Mouse (Mus musculus) heart, adult 2 months (tissue): Measurements from ENCODE around the gene Fhit. TPM values are rescaled to one million over a fixed set of nuclear protein-coding genes. Genes with fewer than 3 reads are reported as not detected.
A peak's percentile ranks its signal among the peaks of the same experiment; 100 is the strongest.

Source experiments
- DNase-seq, 2 experiments: peaks; one replicate each; pipeline ENCODE4 v3.0.0; 2021
- H3K27ac ChIP-seq: fragments of 200-600 bp; 2 replicates; pipeline ENCODE4 v1.8.1; 2022
- H3K27me3 ChIP-seq: fragments of 200-500 bp; 2 replicates; pipeline ENCODE4 v1.6.1; 2012; ENCODE audit warnings: mild to moderate bottlenecking, low read length, inconsistent platforms, mixed read lengths; ENCODE audit not compliant: control insufficient read depth, insufficient read depth
- H3K36me3 ChIP-seq: fragments of 200-500 bp; 2 replicates; pipeline ENCODE4 v1.6.1; 2012; ENCODE audit warnings: low read length, inconsistent platforms; ENCODE audit not compliant: control insufficient read depth, insufficient read depth
- H3K4me1 ChIP-seq: fragments of 200-500 bp; 2 replicates; pipeline ENCODE4 v1.6.1; 2011; ENCODE audit warnings: low read length; ENCODE audit not compliant: control insufficient read depth, insufficient read depth
- H3K4me3 ChIP-seq: fragments of 200-600 bp; 2 replicates; pipeline ENCODE4 v1.8.1; 2022
- H3K79me2 ChIP-seq: fragments of 200-500 bp; replicated peaks from 2 replicates; pipeline ENCODE4 v1.6.1; 2012; ENCODE audit warnings: mild to moderate bottlenecking, inconsistent platforms, low read length, moderate library complexity, mixed read lengths; ENCODE audit not compliant: control insufficient read depth, insufficient read depth
- H3K9ac ChIP-seq: fragments of 200-500 bp; 2 replicates; pipeline ENCODE4 v1.6.1; 2012; ENCODE audit warnings: low read depth, mild to moderate bottlenecking, control low read depth, inconsistent platforms, low read length, mixed read lengths
- CTCF ChIP-seq: fragments of 200-600 bp; IDR thresholded peaks from 2 replicates; pipeline ENCODE4 v1.8.1; 2022; ENCODE audit warnings: antibody characterized with exemption, mild to moderate bottlenecking, moderate library complexity
- EP300 ChIP-seq: fragments of 200-500 bp; IDR thresholded peaks from 2 replicates; pipeline ENCODE4 v1.6.1; 2011; ENCODE audit warnings: low read depth, low read length, control low read depth; ENCODE audit not compliant: insufficient read depth
- POLR2A ChIP-seq: fragments of 200-500 bp; IDR thresholded peaks from 2 replicates; pipeline ENCODE4 v1.6.1; 2011; ENCODE audit warnings: mild to moderate bottlenecking, low read depth, low read length, control low read depth; ENCODE audit not compliant: insufficient read depth
- WGBS: fragments of 180-500 bp; shearing (Covaris S2); methylation state at CpG from one replicate; pipeline ENCODE4 v1.1.7; 2018; 5-methylcytosine and 5-hydroxymethylcytosine counted together
- intact Hi-C: fragments of 180-260 bp; cut with DNase I; formaldehyde crosslinking; loops from one replicate; pipeline ENCODE4 v1.15.1; 2025
- long read RNA-seq: library from polyadenylated mRNA; stranded (forward); transcript quantifications from one replicate; pipeline ENCODE4 v2.0.0, GENCODE M21; 2021
- polyA plus RNA-seq: library from polyadenylated mRNA; depleted of rRNA; stranded (reverse); fragments of >200 nt; gene quantifications from 2 replicates; pipeline ENCODE4 v1.2.3, GENCODE M21; 2012; rRNA removed
- total RNA-seq, 2 experiments: library from RNA; stranded (reverse); gene quantifications; 2 replicates each; pipeline ENCODE4 v1.2.3; 2021

Gene Fhit
- total RNA-seq (1 to 10 TPM; 1.7 TPM), polyA plus RNA-seq (2.3 and 2.5 TPM in 2 replicates)
- long read RNA-seq, result 0 reads

DNA sequence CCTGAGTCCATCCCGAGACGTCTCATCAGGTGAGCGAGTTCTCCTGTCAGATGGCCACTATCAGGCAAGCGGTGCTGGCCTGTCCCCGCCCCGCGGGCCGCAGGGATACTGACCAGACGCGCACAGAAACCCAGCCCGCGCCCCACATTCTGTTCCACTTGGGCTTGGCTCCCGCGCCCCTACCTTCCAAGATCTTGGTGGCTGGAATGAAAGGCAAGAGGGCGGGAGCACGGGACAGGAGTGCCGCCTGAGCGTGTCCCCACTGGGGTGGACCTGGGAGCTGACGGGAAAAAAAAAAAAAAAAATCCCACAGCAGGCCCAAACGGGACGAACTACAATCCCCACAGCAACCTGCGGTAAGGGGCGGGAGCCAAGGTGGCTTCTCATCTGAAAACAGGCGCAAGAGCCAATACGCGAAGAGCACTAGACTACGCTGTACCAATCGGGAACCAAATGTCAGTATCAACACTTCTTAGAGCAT is at the start of gene Fhit:
Gene Fhit (minus strand): TSS at position 285 of the 481 bp plus-strand sequence.
- intact Hi-C loops, result loop anchor here (10.0 kb wide), 1 partner anchor 393 kb away; the partner anchor contains the start of gene Ptprg

GRCm38 (mm10) chr14:11206786-11207185 is 45.0 kb upstream of the Fhit start:
- intact Hi-C loops, result no loop called here
- Histone ChIP-seq H3K36me3 (no peaks in the 10 kb centered on the region), H3K9ac (no peak overlapping the region), H3K27ac (no peak overlapping the region), H3K79me2 (no peaks in the 10 kb centered on the region), H3K4me1 (no peaks in the 10 kb centered on the region), H3K4me3 (no peak overlapping the region), H3K27me3 (no peaks in the 10 kb centered on the region)
- WGBS, result 64% methylated on average over 2 of the region's 2 CpGs
- DNase-seq, result no peak
- TF ChIP-seq POLR2A, result no peak
- no peak for TF ChIP-seq CTCF
- no peak for TF ChIP-seq EP300

More for the DNA sequence above, at the start of gene Fhit:
- WGBS, result under 1% methylated on average over 28 of the region's 28 CpGs
- TF ChIP-seq EP300 (0 out of 2 replicates have a peak, but pooled peaks have one; percentile 8), POLR2A (no peak)
- Histone ChIP-seq H3K27me3 (no peaks in the 10 kb centered on the region), H3K79me2 (no peaks in the 10 kb centered on the region), H3K4me3 (peak within 1 kb of the TSS; percentile 75), H3K27ac (peak within 1 kb of the TSS; percentile 78), H3K9ac (peak within 1 kb of the TSS; percentile 86), H3K4me1 (no peaks in the 10 kb centered on the region; the same call in 1 of the 2 replicates), H3K36me3 (no peaks in the 10 kb centered on the region)
- DNase-seq, result peak; percentile 90 to 93

DNA sequence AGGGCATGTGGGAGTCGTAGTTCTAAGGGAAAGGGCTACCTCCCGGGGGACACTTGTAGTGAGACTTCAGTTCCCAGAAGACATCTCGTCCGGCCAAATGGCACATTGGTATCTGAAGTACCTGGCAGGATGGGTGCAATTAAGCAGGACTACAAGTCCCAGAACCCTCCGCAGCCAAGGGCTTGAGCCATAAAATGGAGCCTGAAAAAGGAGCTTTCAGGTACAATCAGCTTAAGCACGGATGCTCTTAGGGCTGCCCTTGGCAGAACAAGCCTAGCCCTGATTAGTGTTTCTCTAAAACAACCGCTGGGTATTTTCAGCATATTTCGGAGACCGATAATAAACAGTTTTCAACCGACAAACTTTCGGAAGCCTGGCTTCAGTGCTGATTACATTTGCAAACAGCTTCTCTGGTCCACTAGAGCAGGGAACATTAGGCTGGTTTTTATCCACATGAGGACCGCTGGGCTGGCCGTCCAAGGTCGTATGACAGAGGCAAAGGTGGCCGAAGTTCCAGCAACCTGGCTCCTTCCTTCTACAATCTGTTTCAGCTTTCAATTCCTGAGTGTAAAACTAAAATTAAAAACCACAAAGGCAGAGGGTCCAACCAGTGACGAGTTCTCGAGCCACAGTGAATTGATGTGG is 907 bp downstream of the Fhit start:
- Histone ChIP-seq H3K4me3 (peak overlapping the region; percentile 75), H3K36me3 (no peaks in the 10 kb centered on the region), H3K27me3 (no peaks in the 10 kb centered on the region), H3K9ac (0 out of 2 replicates have a peak overlapping the region, but pooled peaks have one; percentile 32), H3K27ac (peak overlapping the region; percentile 78), H3K79me2 (no peaks in the 10 kb centered on the region), H3K4me1 (no peaks in the 10 kb centered on the region; the same call in 1 of the 2 replicates)
- TF ChIP-seq EP300, result 0 out of 2 replicates have a peak, but pooled peaks have one; percentile 48
- no peak for TF ChIP-seq CTCF
- peak; percentile 63 for TF ChIP-seq POLR2A
- WGBS, result 7% methylated on average over 17 of the region's 17 CpGs
- peak; percentile 61 to 79 for DNase-seq
- intact Hi-C loops, result loop anchor here (10.0 kb wide), 1 partner anchor 394 kb away; the partner anchor contains the start of gene Ptprg

DNA sequence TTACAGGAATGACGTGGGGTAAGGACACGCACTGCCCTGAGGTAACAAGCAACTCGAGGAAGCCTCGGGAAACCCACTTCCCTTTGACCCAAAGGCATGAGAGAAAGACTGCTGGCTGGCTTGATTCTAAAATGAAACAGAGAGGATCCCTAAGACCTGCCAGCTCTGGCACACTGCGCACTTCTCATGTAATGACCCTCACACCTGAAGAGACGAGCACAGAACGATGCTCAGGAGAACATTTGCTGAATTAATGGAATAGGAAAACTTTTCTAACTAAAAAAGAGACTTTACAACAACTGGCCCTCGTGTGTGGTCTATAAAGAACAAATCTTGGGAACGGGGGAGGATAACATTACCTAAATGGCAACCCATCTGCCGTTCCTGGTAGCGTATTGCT is 2.2 kb downstream of the Fhit start:
- TF ChIP-seq EP300, result no peak
- no peak for TF ChIP-seq CTCF
- no peak for TF ChIP-seq POLR2A
- no peak overlapping the region for H3K4me3 ChIP-seq
- H3K36me3 ChIP-seq, result no peaks in the 10 kb centered on the region
- DNase-seq, result no peak
- H3K79me2 ChIP-seq, result no peaks in the 10 kb centered on the region
- no peaks in the 10 kb centered on the region; the same call in 1 of the 2 replicates for H3K4me1 ChIP-seq
- no peak overlapping the region for H3K27ac ChIP-seq
- intact Hi-C loops, result loop anchor here (10.0 kb wide), 1 partner anchor 395 kb away; the partner anchor contains the start of gene Ptprg
- H3K27me3 ChIP-seq, result no peaks in the 10 kb centered on the region
- H3K9ac ChIP-seq, result no peak overlapping the region
- WGBS, result 82% methylated on average over 11 of the region's 11 CpGs

DNA sequence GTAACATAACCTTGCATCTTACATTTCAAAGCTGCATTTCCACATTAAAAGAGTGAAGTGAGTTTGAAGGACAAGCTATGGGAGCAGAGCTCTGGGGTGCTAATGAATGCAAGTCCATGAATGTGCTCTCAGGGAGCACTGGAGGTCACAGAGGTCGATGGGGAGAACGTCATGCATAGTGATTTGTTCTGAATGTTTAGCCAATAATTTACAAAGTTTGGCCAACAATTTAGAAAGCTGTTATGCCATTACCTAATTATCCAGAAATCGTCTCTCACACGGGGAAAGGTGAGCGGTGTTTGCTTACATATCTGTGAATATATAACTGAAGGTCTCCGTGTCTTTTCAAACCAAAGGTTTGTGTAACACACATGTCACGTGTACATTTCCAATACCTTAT is 2.8 kb downstream of the Fhit start:
- WGBS, result 80% methylated on average over 7 of the region's 7 CpGs
- Histone ChIP-seq H3K27me3 (no peaks in the 10 kb centered on the region), H3K9ac (no peak overlapping the region), H3K36me3 (no peaks in the 10 kb centered on the region), H3K4me1 (no peaks in the 10 kb centered on the region; the same call in 1 of the 2 replicates), H3K4me3 (no peak overlapping the region), H3K79me2 (no peaks in the 10 kb centered on the region), H3K27ac (no peak overlapping the region)
- intact Hi-C loops, result no loop called here
- TF ChIP-seq CTCF (no peak), POLR2A (no peak), EP300 (no peak)
- no peak for DNase-seq

- intact Hi-C loops, result no loop called here
- TF ChIP-seq CTCF (no peak), POLR2A (no peak), EP300 (no peak)
- Histone ChIP-seq H3K27me3 (no peaks in the 10 kb centered on the region), H3K36me3 (no peaks in the 10 kb centered on the region), H3K4me1 (no peaks in the 10 kb centered on the region; the same call in 1 of the 2 replicates), H3K9ac (no peak overlapping the region), H3K27ac (no peak overlapping the region), H3K4me3 (no peak overlapping the region), H3K79me2 (no peaks in the 10 kb centered on the region)
- DNase-seq, result no peak
- WGBS, result 81% methylated on average over 3 of the region's 3 CpGs
Measured at GRCm38 (mm10) chr14:11157741-11158140, 4.1 kb downstream of the Fhit start.
